Mouse (Mus musculus) CH12F3 (cell line): ENCODE results near the gene D17Wsu92e.

Experiments used
- in situ Hi-C: fragments of 300-500 bp; cut with MboI; formaldehyde crosslinking; loops from 2 replicates; pipeline ENCODE4 v1.14.3; 2020; ENCODE audit warnings: low sequenced_read_pairs

D17Wsu92e gene

DNA sequence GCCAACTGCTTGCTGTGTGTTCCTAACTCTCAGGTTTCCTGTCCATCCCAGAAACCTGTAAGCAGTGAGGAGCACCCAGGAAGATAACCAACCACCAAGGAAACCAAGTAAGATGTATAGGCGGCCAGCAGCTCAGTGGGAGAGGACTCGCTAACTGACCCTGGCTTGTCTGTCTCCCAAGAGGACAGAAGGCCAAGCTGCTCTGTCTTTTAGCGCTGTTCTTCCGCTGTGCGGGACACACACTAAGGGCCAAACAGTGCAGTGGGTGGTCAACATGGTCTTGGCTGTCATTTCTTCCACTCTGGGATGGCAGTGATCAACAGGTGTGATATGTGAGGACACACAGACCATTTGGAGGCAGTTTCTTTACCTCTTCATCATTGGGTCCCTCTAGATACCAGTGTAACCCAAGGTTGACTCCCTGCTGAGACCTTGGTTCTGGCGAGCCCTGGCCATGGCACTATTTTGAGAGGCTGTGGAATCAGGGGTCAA is 70.0 kb downstream of the D17Wsu92e start:
- in situ Hi-C loops, result no loop called here

- in situ Hi-C loops, result no loop called here
These were observed 72.3 kb downstream of the D17Wsu92e start for GRCm38 (mm10) chr17:27748123-27748522.

DNA sequence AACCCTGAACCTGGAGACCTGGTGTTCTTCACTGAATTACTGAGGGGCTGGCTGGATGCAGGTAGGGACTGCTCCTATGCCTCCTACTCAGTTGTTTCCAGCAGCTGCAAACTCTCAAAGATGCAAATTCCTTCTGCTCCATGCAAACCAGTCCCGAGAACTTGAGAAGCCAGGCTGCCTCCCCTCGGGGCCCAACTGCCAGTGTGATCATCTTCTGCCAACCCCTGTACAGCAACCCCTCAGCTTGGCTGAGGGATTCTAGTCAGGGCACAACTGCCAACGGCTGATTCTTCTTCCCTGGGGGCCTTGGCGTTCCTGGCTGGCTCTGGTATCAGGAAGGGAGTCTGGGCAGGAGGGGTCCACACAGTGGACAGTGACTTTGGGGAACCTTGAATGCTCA is 74.0 kb downstream of the D17Wsu92e start:
- in situ Hi-C loops, result no loop called here

DNA sequence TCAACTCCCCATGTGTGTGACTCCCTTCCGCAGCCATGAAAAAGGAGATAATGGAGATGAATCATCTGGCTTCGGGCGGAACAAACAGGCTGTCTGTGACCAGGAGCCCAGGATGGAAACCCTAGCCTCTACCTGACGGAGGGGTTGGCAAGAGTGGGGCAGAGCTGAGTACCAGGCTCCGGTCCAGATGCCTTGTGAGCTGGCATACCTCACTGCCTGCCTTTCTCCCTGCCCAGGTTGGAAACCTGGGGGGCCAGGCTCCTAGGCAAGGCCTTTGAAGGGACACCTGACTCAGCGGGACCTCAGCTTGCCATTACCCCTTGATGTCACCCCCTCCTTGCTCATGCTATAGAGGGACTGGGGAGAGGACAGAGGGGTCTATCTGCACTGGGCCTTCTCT is 79.5 kb downstream of the D17Wsu92e start:
- in situ Hi-C loops, result no loop called here

DNA sequence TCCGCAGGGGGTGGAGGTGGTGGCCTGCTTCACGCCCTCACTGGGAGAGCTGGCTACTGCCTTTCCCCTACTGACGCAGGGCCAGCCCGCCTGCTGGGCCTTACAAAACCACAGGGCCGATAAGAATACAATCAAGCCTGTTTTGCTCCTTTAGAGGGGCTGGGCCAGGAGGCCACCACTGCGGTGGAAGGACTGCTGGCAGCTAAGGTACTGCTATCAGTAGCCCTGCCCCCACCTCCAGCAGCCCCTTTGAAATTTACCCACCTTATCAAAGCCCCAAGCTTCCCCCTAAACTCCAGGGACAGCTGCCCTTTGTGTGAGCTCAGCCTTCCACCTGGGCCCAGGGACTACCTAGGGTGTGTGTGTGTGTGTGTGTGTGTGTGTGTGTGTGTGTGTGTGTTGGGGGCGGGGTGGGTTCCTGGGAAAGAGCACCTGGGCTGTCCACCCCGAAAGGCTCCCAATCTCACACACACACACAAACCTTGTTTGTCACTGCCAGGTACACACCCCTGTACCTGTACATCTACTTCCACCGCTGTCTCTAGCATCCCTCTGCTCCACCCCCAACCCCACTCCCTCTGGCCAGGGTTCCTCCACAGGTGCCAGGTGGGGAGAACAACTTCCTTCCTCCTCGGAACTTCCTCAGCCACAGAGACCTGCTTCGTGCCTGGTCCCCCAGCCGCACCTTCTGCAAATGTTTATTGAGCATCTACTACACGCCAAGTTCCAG is 85.9 kb downstream of the D17Wsu92e start:
- in situ Hi-C loops, result no loop called here

DNA sequence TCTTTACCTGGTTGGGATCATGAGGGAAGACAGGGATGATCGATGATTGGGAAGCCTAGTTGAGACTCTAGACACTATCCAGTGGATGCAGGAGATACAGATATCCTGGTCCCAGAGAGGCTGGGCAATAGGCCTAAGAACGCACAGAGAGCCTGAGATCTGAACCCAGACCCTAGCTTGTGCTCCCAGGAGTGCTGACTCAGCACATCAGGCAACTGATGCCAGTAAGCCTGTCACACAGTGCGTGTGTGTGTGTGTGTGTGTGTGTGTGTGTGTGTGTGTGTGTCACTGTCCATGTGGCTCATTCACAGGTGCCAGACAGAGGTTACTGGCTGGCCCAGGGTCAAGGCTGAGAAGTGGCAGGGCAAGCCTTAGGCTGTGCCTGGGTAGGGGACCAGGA is 87.8 kb downstream of the D17Wsu92e start:
- in situ Hi-C loops, result no loop called here

DNA sequence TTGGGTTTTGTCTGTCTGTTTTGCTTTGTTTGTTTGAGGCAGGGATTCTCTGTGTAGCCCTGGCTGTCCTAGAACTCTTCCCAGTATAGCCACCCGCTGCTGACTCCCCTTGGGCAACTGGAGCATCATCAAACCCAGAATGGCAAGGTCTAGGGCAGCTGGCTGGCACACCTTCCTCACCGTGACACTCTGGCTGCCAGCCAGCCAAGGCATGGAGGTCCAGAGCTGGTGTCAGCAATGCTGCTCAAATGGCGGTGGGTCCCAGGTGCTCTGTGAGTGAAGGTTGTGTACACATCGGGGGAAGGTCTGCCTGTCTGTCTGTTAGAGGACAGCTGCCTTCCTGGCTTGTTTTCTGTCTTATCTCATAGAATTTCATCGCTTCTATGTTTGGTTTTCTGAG is 88.3 kb downstream of the D17Wsu92e start:
- in situ Hi-C loops, result no loop called here

- in situ Hi-C loops, result no loop called here
These were observed 91.7 kb downstream of the D17Wsu92e start, which contains the start of gene Spdef for GRCm38 (mm10) chr17:27728770-27729169. Spdef (minus strand) TSS chr17:27728955.

- in situ Hi-C loops, result no loop called here
These were observed 93.9 kb downstream of the D17Wsu92e start for GRCm38 (mm10) chr17:27726527-27726926.

DNA sequence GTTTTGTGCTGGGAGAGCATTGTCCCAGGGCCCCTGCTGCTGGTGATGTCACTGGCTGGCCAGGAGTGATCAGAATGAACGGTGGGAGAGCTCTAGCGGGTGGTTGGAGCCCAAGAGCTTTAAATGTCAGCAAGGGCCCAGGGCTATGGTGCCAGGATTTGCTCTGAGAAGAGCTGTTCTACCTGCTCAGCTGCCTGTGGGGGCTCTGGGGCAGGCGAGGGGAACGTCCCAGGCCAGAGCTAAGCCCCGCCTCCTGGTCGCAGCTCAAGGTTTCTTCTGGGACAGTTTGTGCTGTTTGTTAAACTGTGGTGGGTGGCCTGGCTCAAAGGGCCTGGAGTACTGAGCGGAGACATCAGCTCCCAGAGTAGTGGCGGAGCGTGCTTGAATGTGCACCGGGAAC is 95.0 kb downstream of the D17Wsu92e start:
- in situ Hi-C loops, result no loop called here

GRCm38 (mm10) chr17:27725011-27725410 is 95.4 kb downstream of the D17Wsu92e start:
- in situ Hi-C loops, result no loop called here

DNA sequence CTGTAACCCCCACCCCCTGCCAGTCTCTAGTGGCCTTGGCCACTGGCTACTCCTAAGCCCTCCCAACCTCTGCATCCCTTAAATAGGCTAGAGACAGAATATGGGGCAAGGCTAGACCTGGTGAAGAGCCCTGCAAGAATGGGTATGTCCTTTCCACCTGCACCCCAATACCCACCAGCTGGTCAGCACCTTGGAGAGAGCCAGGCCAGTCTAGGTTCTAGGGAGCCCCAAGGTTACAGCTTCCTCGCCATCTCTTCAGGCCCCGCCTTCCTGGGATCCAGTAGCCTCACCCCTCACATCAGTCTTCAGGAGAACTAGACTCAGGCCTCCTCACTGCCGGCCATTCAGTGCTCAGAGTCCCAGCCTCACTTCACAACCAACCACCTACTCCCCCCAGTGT is 96.1 kb downstream of the D17Wsu92e start:
- in situ Hi-C loops, result no loop called here

DNA sequence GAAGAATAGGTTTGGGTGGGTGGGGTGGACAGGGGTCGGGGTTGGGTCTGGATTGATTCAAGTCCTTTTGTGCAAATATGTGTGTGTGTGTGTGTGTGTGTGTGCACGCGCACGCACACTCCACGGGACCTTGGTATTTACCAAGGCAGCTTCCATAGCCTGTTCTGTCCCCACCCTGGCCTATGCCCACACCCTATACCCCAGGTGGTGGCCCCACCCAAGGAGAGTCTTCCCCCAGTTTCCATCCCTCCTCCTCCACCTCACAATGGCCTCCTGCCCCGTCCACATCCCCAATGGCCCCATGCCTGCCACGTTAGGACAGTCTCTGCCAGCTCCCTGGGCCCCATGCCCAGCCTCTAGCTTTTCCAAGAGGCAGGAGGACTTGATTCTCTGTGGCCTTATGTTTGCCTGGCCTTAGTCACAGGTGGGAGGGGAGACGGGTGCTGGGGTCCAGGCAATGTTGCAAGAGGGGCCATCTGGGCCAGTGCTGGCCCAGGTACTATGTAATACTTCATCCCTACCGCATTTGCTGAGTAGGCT is 99.3 kb downstream of the D17Wsu92e start:
- in situ Hi-C loops, result no loop called here

DNA sequence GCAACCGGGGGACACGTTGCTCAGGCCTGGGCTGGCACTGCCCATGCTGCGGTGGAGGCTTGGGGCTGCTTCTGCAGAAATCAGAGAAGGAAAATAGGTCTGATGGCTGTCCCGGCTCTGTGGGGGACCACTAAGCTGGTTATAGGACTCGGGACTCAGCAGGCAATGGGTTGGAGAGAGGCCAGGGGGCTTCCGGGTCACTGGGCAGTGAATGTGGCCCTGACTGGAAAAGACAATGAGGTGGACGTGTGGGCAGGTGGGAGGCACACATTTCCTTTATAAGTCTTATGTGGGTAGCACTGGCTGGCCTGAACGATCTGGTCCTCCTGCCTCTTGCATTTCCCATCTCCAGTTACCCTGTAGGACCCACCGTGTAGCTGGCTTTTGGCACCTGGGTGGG is 100.1 kb downstream of the D17Wsu92e start:
- in situ Hi-C loops, result no loop called here

DNA sequence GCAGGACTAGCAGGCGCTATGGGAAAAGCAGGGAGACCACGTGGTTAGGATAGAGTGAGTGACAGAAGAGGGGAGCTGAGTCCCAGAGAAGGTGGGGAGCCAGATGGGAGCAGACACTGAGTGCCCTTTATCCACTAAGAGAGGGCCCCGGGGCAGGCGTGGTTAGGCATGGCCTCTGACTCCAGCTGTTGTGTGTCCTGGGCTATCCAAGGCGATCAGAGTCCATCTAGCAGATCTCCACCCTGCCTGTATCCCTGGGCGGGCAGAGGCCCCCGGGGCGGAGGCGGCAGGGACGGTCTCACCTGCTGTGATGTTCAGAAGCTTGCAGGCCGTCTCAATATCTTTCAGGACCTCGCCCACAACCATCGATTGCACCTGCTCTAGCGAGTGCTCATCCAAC is 100.8 kb downstream of the D17Wsu92e start:
- in situ Hi-C loops, result no loop called here

- in situ Hi-C loops, result no loop called here
These were observed 102.2 kb downstream of the D17Wsu92e start for GRCm38 (mm10) chr17:27718250-27718649.

DNA sequence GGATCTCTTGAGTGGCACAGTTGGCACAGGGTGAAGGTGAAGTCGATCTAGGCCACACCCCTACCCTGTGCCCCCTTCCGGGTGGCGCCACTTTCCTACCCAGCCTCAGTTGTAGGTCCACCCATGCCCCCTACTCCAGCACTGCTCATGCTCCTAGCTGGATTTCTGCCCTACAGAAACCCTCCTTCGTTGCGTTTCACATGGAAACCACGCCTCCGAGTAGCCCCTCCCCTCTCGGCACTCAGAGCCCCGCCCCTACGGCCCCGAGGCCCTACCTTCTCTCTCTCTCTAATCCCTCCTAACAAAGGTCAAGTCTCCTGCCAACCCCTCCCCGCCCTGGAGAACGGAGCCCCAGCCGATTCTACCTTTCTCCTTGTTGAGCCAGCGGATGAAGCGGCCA is 103.6 kb downstream of the D17Wsu92e start:
- in situ Hi-C loops, result no loop called here

GRCm38 (mm10) chr17:27712832-27713231 is 107.6 kb downstream of the D17Wsu92e start:
- in situ Hi-C loops, result no loop called here

GRCm38 (mm10) chr17:27709650-27710049 is 110.8 kb downstream of the D17Wsu92e start:
- in situ Hi-C loops, result no loop called here

- in situ Hi-C loops, result no loop called here
These were observed 112.3 kb downstream of the D17Wsu92e start for GRCm38 (mm10) chr17:27707954-27708661.

- in situ Hi-C loops, result no loop called here
These were observed 114.8 kb downstream of the D17Wsu92e start for GRCm38 (mm10) chr17:27705661-27706060.
